Mouse (Mus musculus): ENCODE data around the gene Tpd52l1. TPM values are rescaled to one million over a fixed set of nuclear protein-coding genes. Genes with fewer than 3 reads are reported as not detected.

Tpd52l1 gene
- polyA plus RNA-seq, 1 experiment from 2014 or later: 31.7 TPM

Other genes with a start within 250 kb of the Tpd52l1 start
- gene Hddc2, start 132.6 kb downstream of the Tpd52l1 start, polyA plus RNA-seq (2015; fragmentation: Nextera tagmentation; extraction: Ambion mirVana): 67.6 and 75.7 TPM in 2 replicates
- gene Rnf217, start 163.2 kb upstream of the Tpd52l1 start, polyA plus RNA-seq (2015; fragmentation: Nextera tagmentation; extraction: Ambion mirVana): 0.89 and 1.1 TPM in 2 replicates

Data from kidney, embryonic 16.5 days (tissue).